Mouse (Mus musculus) neural tube, embryonic 13.5 days (tissue): ENCODE measurements at regions not wholly inside any gene's neighbourhood (a gene's known extent, or its start where the extent isn't known, plus 50 kb on each side); places are given as distances from the start of the nearest gene placed in this dataset.

Experiments
- ATAC-seq: fragments of 200-750 bp; cut with Nextera tagmentation; 2 replicates; pipeline ENCODE4 v1.8.0; 2017; ENCODE audit warnings: low read depth, mild to moderate bottlenecking, moderate TSS enrichment, moderate library complexity
- H3K27ac ChIP-seq: fragments of 300-500 bp; sonication (generic); replicated peaks from 2 replicates; pipeline ENCODE4 v1.5.1; 2015; ENCODE audit warnings: moderate library complexity, mild to moderate bottlenecking, inconsistent platforms
- H3K27me3 ChIP-seq: fragments of 300-500 bp; sonication (generic); 2 replicates; pipeline ENCODE4 v1.6.1; 2015; ENCODE audit warnings: mild to moderate bottlenecking, inconsistent platforms
- H3K36me3 ChIP-seq: fragments of 300-500 bp; sonication (generic); 2 replicates; pipeline ENCODE4 v1.6.1; 2015; ENCODE audit warnings: mild to moderate bottlenecking, inconsistent platforms
- H3K4me1 ChIP-seq: fragments of 300-500 bp; sonication (generic); replicated peaks from 2 replicates; pipeline ENCODE4 v1.6.1; 2015; ENCODE audit warnings: inconsistent platforms
- H3K4me2 ChIP-seq: fragments of 300-500 bp; sonication (generic); 2 replicates; pipeline ENCODE4 v1.6.1; 2015; ENCODE audit warnings: inconsistent platforms, mild to moderate bottlenecking, moderate library complexity
- H3K4me3 ChIP-seq: fragments of 300-500 bp; sonication (generic); 2 replicates; pipeline ENCODE4 v1.5.1; 2015; ENCODE audit warnings: mild to moderate bottlenecking, inconsistent platforms
- H3K9ac ChIP-seq: fragments of 300-500 bp; sonication (generic); 2 replicates; pipeline ENCODE4 v1.6.1; 2015; ENCODE audit warnings: moderate library complexity, mild to moderate bottlenecking, inconsistent platforms
- H3K9me3 ChIP-seq: fragments of 300-500 bp; sonication (generic); 2 replicates; pipeline ENCODE4 v1.6.1; 2016; ENCODE audit warnings: inconsistent platforms
- WGBS: fragments of 180-500 bp; shearing (Covaris S2); methylation state at CpG from one replicate; pipeline ENCODE4 v1.1.7; 2015; 5-methylcytosine and 5-hydroxymethylcytosine counted together

GRCm38 (mm10) chr5:106088478-106089185, 212.3 kb downstream of the Zfp326 start:
- no peaks in the 10 kb centered on the region; the same call in 1 of the 2 replicates for H3K27me3 ChIP-seq
- H3K4me1 ChIP-seq: no peaks in the 10 kb centered on the region
- WGBS: 71% methylated on average over 5 of the region's 5 CpGs
- ATAC-seq: no peak
- no peak overlapping the region for H3K27ac ChIP-seq
- no peak overlapping the region for H3K9ac ChIP-seq
- H3K36me3 ChIP-seq: no peaks in the 10 kb centered on the region
- no peak overlapping the region for H3K4me2 ChIP-seq
- no peak overlapping the region for H3K4me3 ChIP-seq
- peaks cover 7% of the 10 kb centered on the region for H3K9me3 ChIP-seq

GRCm38 (mm10) chr5:106083786-106084185, 207.4 kb downstream of the Zfp326 start:
- Histone ChIP-seq H3K36me3 (no peaks in the 10 kb centered on the region), H3K27ac (no peak overlapping the region)

GRCm38 (mm10) chr5:106082891-106083290, 206.5 kb downstream of the Zfp326 start:
- H3K9me3 ChIP-seq: peaks cover 7% of the 10 kb centered on the region
- no peak overlapping the region for H3K4me3 ChIP-seq
- ATAC-seq: no peak
- H3K4me2 ChIP-seq: no peak overlapping the region
- H3K9ac ChIP-seq: no peak overlapping the region
- H3K27me3 ChIP-seq: 0 out of 2 replicates have a peak, but pooled peaks cover 4% of the 10 kb centered on the region
- no peak overlapping the region for H3K27ac ChIP-seq
- WGBS: 86% methylated on average over 7 of the region's 7 CpGs
- no peaks in the 10 kb centered on the region for H3K4me1 ChIP-seq
- no peaks in the 10 kb centered on the region for H3K36me3 ChIP-seq

More at GRCm38 (mm10) chr5:106083786-106084185, 207.4 kb downstream of the Zfp326 start:
- ATAC-seq: no peak
- no peak overlapping the region for H3K4me2 ChIP-seq
- H3K9ac ChIP-seq: no peak overlapping the region
- H3K4me1 ChIP-seq: no peaks in the 10 kb centered on the region
- WGBS: 86% methylated on average over 4 of the region's 4 CpGs
- H3K27me3 ChIP-seq: 0 out of 2 replicates have a peak, but pooled peaks cover 4% of the 10 kb centered on the region
- peaks cover 7% of the 10 kb centered on the region for H3K9me3 ChIP-seq
- no peak overlapping the region for H3K4me3 ChIP-seq

- H3K4me3 ChIP-seq: no peak overlapping the region
- WGBS: 75% methylated on average over 9 of the region's 9 CpGs
These were observed 190.8 kb downstream of the Zfp326 start for GRCm38 (mm10) chr5:106067124-106067551.

GRCm38 (mm10) chr5:106066706-106067105, 190.3 kb downstream of the Zfp326 start:
- Histone ChIP-seq H3K36me3 (no peaks in the 10 kb centered on the region), H3K4me1 (no peaks in the 10 kb centered on the region), H3K9me3 (peaks cover 4% of the 10 kb centered on the region; the same call in 1 of the 2 replicates), H3K27ac (no peak overlapping the region), H3K27me3 (no peaks in the 10 kb centered on the region), H3K4me2 (no peak overlapping the region), H3K4me3 (no peak overlapping the region), H3K9ac (no peak overlapping the region)
- no peak for ATAC-seq

More at GRCm38 (mm10) chr5:106067124-106067551, 190.8 kb downstream of the Zfp326 start:
- Histone ChIP-seq H3K9me3 (peaks cover 4% of the 10 kb centered on the region; the same call in 1 of the 2 replicates), H3K4me2 (no peak overlapping the region), H3K9ac (no peak overlapping the region), H3K27ac (no peak overlapping the region), H3K36me3 (no peaks in the 10 kb centered on the region), H3K27me3 (no peaks in the 10 kb centered on the region), H3K4me1 (no peaks in the 10 kb centered on the region)
- ATAC-seq: no peak

GRCm38 (mm10) chr5:106064366-106064765, 188.0 kb downstream of the Zfp326 start:
- no peak overlapping the region for H3K4me2 ChIP-seq
- peaks cover 4% of the 10 kb centered on the region; the same call in 1 of the 2 replicates for H3K9me3 ChIP-seq
- no peaks in the 10 kb centered on the region for H3K36me3 ChIP-seq
- no peak overlapping the region for H3K27ac ChIP-seq
- 91% methylated on average over 7 of the region's 7 CpGs for WGBS
- H3K4me1 ChIP-seq: no peaks in the 10 kb centered on the region
- H3K4me3 ChIP-seq: no peak overlapping the region
- H3K9ac ChIP-seq: no peak overlapping the region
- no peak for ATAC-seq
- no peaks in the 10 kb centered on the region for H3K27me3 ChIP-seq

- Histone ChIP-seq H3K27me3 (no peaks in the 10 kb centered on the region), H3K36me3 (no peaks in the 10 kb centered on the region), H3K9me3 (peaks cover 4% of the 10 kb centered on the region; the same call in 1 of the 2 replicates), H3K4me2 (no peak overlapping the region), H3K4me1 (no peaks in the 10 kb centered on the region), H3K9ac (no peak overlapping the region), H3K27ac (no peak overlapping the region), H3K4me3 (no peak overlapping the region)
- WGBS: 89% methylated on average over 6 of the region's 6 CpGs
- no peak for ATAC-seq
These were observed 186.6 kb downstream of the Zfp326 start for GRCm38 (mm10) chr5:106062926-106063325.

GRCm38 (mm10) chr5:106056631-106057030, 180.3 kb downstream of the Zfp326 start:
- Histone ChIP-seq H3K27me3 (no peaks in the 10 kb centered on the region), H3K4me3 (no peak overlapping the region), H3K4me1 (0 out of 2 replicates have a peak, but pooled peaks cover 3% of the 10 kb centered on the region), H3K9ac (no peak overlapping the region), H3K9me3 (no peaks in the 10 kb centered on the region), H3K36me3 (no peaks in the 10 kb centered on the region), H3K27ac (no peak overlapping the region), H3K4me2 (no peak overlapping the region)
- peak; percentile 40; the same call in 1 of the 2 replicates for ATAC-seq
- WGBS: 31% methylated on average over 9 of the region's 9 CpGs

- WGBS: 64% methylated on average over 8 of the region's 8 CpGs
- no peak for ATAC-seq
These were observed 178.9 kb downstream of the Zfp326 start for GRCm38 (mm10) chr5:106055221-106055620.

GRCm38 (mm10) chr5:106051026-106051425, 174.7 kb downstream of the Zfp326 start:
- Histone ChIP-seq H3K9me3 (no peaks in the 10 kb centered on the region), H3K4me2 (no peak overlapping the region), H3K27ac (no peak overlapping the region), H3K4me3 (no peak overlapping the region), H3K9ac (no peak overlapping the region), H3K27me3 (no peaks in the 10 kb centered on the region), H3K36me3 (no peaks in the 10 kb centered on the region), H3K4me1 (no peaks in the 10 kb centered on the region)
- ATAC-seq: no peak
- WGBS: 91% methylated on average over 8 of the region's 8 CpGs

More at GRCm38 (mm10) chr5:106055221-106055620, 178.9 kb downstream of the Zfp326 start:
- no peak overlapping the region for H3K4me2 ChIP-seq
- H3K9me3 ChIP-seq: no peaks in the 10 kb centered on the region
- no peaks in the 10 kb centered on the region for H3K27me3 ChIP-seq
- no peak overlapping the region for H3K9ac ChIP-seq
- no peak overlapping the region for H3K4me3 ChIP-seq
- H3K36me3 ChIP-seq: no peaks in the 10 kb centered on the region
- H3K27ac ChIP-seq: no peak overlapping the region
- 0 out of 2 replicates have a peak, but pooled peaks cover 3% of the 10 kb centered on the region for H3K4me1 ChIP-seq

GRCm38 (mm10) chr5:106044878-106045585, 168.7 kb downstream of the Zfp326 start:
- Histone ChIP-seq H3K4me3 (no peak overlapping the region), H3K27ac (no peak overlapping the region), H3K36me3 (no peaks in the 10 kb centered on the region), H3K27me3 (no peaks in the 10 kb centered on the region), H3K9ac (no peak overlapping the region), H3K4me2 (no peak overlapping the region), H3K9me3 (no peaks in the 10 kb centered on the region), H3K4me1 (peaks cover 8% of the 10 kb centered on the region)
- 53% methylated on average over 12 of the region's 12 CpGs for WGBS
- ATAC-seq: no peak

GRCm38 (mm10) chr5:106038321-106038720, 162.0 kb downstream of the Zfp326 start:
- no peak overlapping the region for H3K4me2 ChIP-seq
- ATAC-seq: no peak
- 94% methylated on average over 18 of the region's 18 CpGs for WGBS
- H3K27me3 ChIP-seq: no peaks in the 10 kb centered on the region
- no peak overlapping the region for H3K27ac ChIP-seq
- no peaks in the 10 kb centered on the region for H3K9me3 ChIP-seq
- H3K36me3 ChIP-seq: no peaks in the 10 kb centered on the region
- H3K9ac ChIP-seq: no peak overlapping the region
- no peak overlapping the region for H3K4me3 ChIP-seq
- H3K4me1 ChIP-seq: no peaks in the 10 kb centered on the region
